Mouse (Mus musculus) monocyte, adult 2 months (primary cell): ENCODE measurements around the gene Ilf2.

Experiments used
- DNase-seq, 2 experiments: peaks; one replicate each; pipeline ENCODE4 v3.0.0; 2022; ENCODE audit warnings: low spot score in 2 of 2, low read depth in 1 of 2

Ilf2 gene

DNA sequence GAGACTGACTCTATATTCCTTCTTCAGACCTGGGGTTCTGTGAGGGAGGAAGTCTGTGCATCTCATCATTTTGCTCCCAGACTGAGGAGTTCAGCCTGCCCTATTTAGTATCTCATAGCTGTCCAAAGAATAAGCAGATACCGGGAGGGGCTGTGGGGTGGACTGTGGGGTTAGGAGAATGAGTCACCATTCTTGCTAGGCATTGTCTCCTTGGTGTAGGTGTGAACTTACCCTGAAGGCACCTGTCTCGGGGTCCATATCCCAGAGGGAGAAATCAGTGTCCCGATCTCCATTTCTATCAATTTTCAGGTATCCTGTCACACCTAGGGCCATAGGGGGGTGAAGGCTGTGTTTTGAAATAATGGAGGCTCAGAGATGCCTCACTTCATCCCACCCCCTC is 14.0 kb upstream of the Ilf2 start:
- DNase-seq = no peak

DNA sequence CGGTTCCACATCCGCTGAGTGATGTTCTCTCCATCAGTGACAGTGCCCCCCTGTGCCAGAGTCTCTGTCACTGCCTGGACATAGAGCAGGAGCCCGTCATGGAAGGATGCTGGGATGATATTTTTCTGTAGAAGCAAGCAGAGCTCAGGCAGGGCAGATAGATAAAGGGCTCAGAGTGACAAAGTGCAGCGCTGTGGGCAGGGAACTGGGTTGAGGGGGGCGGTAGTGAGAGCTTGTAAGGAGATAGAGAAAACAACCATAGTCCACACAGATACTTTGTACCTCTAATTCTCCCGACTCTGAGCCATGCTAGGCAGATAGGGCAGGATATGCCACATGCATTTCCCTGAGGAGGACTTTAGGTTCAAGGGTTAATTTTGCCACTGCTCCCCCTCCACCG is 13.3 kb upstream of the Ilf2 start:
- no peak for DNase-seq

DNA sequence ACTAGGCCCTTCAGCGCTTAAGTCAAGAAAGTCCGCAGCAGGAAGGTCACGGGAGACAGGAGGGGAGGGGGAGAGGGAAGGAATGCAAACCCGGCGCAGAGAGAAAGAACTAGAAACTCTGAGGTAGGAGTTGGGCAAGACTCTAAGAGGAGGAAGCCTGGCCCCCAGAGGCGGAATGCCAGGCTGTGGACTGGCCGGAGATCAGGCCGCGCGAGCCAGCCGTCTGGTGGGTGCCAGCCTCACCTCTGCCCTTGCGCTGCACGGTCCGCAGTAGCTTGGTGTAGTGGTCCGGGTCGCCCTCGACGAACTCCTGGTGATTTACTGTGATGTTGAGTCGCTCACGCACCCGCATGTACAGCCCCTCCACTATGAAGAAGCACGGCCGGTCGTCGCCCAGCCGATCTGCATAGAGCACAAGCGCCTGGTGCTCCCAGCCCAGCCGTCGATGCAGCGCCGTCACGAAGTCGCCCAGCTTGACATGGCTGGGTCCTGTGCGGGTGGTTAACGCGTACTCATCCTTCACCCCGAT is 11.3 kb upstream of the Ilf2 start:
- DNase-seq = no peak

DNA sequence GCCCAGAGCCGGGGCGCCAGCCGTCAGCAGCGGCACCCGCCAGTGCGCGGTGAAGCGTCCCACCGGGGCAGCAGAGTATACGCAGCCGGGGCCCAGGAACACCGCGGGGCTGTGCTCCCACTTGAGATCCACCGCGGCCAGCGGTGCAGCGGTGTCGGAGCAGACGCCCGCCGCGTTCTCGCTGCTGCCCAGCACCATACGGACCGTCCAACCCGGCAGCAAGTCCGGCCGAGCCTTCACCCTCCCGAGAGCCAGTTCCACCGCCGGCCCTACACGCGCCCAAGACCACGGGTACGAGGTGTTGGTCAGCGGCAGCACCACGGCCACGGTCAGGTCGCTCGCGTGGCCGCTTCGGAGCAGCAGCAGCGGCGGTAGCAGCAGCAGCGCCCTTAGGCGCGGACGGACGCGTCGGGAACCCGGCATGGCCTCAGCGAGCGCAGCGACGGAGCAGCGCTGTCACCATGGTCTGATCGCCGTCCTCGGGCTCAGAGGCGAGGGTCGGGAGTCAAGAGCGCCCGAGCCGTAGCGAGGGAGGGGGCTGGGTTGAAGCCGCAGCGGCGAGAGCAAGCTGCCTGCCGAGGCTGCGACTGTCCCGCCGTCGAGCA is 10.7 kb upstream of the Ilf2 start:
- DNase-seq = peak in 1 of 2 experiments; percentile 9

DNA sequence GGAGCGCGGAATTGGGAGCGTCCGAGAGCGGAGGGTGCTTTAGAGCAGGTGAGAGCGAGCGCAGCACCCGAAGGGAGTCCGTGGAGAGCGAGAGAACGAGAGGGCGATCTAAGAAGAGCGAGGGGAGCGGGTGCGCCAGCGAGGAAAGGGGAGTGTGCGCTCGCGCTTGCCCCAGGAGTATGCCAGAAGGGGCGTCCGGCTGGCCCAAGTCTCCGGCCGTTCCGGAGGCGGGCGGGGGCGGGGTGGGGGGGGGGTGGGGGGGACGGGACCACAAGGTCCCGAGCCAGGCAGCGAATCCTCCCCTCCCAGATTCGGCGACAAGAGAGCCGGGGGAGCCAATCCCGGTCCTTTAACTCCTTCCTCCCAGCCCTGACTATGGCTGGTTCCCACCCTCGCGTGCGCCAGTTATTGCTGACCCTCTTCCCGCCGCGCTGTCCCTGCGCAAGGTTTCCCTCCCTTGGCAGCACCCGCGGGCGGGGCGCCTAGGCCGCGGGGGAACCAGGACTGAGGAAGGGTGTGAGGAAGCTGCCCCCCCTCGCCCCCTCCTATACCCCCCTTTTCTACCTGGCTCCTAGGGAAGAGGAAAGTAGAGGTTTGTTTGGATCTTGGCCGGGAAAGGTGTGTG is 10.1 kb upstream of the Ilf2 start, which contains the start of gene Npr1:
Gene Npr1, minus strand, starts transcription at position 181 of the 625 bp plus-strand sequence.
- no peak for DNase-seq

DNA sequence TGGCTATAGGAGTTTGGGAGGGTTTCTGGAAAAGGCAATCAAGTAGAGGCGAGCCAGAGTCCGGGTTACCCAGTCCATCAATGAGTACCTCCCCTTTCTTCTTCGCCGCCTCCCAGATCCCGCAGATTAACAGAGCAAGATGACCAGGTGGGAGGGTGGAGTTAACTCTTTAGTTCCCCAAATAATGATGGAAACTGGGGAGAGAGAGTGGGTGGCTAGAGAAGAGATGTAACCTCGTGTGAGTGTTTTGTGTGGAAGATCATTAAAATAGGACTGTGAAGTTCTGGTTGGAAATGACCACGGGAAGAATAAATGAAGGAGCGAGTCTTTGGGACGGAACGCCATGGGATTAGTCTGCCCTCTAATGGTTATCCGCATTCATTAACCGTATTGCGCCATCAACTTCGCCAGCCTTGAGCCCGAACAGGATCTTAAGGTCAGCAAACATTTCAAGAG is 9.6 kb upstream of the Ilf2 start:
- DNase-seq = peak in 1 of 2 experiments; percentile 9

DNA sequence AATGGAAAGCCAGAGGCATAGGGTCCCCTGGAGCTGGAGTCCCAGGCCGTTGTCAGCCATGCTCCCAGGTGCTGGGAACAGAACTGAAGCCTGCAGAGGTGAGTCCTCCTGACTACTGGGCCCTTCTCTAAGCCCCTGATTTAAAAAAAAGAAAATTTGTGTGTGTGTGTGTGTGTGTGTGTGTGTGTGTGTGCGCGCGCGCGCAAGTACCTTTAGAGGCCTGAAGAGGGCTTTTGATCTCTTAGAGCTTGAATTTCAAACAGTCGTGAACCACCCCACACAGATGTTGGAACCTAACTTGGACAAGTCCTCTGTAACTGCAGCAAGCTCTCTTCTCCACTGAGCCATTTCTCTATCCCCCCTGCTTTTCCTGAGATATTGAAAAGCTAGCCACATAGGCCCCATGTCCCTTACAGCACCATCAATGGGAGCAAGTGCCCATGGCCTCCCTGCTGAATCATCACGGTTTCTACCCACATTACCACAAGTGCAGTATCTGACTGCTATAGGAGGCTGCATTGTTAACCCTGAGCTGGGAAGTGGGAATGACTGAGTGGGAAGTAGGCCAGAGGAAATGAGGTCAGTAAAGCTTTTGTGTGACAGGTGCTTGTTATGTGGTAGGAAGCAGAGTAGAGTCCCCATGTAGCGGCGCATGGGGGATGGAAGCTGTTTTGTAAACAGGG is 8.2 kb upstream of the Ilf2 start:
- no peak for DNase-seq

DNA sequence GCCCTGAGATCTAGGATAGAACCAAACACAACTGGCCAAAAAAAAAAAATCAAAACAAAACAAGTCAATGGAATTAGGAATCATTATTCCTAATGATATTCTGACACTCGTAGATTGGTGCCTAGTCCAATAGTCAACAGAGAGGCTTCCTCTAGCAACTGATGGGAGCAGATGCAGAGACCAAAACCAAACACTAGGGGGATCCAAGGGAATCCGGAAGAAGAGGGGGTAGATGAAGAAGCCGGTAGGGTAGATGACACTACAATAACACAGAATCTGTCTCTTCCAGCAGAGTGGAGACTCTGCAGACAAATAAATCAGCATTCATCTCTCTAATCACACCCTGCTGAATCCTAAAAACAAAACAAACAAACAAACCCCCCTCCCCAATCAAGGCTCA is 3.7 kb upstream of the Ilf2 start:
- peak; percentile 30 to 37 for DNase-seq

DNA sequence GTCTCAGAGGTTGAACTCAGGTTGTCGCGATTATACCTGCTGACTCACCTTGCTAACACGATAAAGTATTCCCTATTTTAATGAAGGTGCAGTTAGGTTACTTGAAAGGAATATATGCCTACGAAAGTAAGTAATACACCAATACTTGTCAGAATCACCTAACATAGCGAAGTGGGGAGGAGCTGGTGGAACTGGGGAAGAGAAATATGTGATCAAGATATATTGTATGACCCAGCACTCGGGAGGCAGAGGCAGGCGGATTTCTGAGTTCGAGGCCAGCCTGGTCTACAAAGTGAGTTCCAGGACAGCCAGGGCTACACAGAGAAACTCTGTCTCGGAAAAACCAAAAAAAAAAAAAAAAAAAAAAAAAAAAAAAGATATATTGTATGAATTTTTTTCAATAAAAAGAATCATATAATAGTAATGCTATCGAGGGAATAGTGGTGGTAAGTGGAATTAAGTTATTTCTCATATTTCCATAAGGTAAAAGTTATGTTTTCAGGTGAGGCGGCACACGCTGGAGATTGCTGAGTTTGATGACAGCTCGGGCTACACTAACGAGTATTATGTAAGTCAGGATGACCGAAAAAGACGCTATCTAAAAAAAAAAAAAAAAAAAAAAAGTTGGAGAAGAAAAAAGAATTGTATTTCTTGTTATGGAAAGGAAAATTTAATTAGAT is 635 bp upstream of the Ilf2 start:
- DNase-seq = no peak

DNA sequence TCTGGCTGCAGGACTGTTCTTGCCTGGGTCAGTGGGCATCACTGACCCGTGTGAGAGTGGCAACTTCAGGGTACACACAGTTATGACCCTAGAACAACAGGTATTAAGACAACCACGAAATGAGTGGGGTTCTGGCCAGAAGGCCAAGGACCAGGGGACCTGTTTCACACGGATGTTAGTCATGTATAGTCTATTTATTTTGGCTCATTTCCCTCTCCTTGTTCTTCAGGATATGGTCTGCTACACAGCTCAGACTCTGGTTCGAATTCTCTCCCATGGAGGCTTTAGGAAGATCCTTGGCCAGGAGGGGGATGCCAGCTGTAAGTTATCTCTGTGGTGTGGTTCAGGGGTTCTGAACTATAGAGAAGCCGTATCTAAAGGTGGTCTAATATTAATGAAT is 11.1 kb downstream of the Ilf2 start:
- DNase-seq = no peak

DNA sequence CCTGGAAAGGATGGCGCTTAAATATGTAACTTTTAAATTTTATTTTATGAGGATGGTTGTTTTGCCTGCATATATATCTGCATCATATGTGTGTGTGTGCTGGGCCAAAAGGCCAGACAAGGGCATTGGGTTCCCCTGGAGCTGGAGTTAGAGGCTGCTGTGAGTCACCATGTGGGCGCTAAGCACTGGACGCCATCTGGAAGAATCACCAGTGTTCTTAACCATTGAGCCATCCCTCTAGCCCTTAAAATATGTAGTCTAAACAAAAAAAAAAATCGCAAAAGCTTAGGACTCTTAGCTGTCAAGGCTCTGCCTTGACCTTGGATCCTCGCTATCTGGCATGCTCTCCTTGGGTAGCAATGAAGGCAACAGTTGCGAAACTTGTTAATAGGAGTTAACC is 12.7 kb downstream of the Ilf2 start:
- DNase-seq = no peak

DNA sequence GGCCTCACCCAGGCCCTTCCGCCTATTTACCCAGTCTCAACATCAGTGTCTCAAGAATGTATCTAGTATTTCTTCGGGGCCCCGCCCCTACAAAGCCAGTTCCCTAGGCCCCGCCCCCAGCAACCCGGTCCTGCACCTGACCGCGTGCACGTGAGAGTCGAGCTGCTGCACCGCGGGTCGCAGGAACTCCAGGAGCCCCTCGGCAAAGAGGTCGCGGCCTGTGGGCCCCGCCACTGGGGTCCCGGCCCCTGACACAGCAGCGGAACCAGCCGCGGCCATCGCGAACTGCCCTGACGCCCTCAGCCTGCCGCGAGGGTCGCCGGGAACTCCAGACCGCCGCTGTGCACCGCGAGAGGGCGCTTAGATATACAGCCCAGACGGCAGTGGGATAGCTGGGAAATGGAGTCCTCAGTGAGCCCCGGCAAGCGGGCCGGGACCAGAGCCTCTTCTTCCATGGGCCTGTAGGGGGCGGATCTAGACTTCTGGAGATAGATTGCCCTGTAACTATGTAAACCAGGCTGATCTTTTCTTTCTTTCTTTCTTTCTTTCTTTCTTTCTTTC is 14.8 kb downstream of the Ilf2 start, which contains the start of gene Snapin:
Gene Snapin, minus strand, starts transcription at position 338 of the 561 bp plus-strand sequence.
- peak; percentile 91 to 95 for DNase-seq

DNA sequence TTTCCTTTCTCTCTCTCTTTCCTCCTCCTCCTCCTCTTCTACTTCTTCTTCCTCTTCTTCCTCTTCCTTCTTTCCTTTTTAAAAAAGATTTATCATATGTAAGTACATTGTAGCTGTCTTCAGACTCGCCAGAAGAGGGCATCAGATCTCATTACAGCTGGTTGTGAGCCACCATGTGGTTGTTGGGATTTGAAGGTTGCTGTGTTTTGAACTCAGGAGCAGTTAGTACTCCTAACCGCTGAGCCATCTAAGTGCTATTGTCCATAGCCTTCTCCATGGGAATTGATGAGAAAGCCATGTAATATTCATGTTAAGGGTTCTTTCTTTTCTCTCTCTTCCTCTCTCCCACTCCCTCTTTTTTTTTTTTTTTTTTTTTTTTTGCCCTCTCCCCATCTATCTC is 15.4 kb downstream of the Ilf2 start:
- DNase-seq = peak in 1 of 2 experiments; percentile 24

DNA sequence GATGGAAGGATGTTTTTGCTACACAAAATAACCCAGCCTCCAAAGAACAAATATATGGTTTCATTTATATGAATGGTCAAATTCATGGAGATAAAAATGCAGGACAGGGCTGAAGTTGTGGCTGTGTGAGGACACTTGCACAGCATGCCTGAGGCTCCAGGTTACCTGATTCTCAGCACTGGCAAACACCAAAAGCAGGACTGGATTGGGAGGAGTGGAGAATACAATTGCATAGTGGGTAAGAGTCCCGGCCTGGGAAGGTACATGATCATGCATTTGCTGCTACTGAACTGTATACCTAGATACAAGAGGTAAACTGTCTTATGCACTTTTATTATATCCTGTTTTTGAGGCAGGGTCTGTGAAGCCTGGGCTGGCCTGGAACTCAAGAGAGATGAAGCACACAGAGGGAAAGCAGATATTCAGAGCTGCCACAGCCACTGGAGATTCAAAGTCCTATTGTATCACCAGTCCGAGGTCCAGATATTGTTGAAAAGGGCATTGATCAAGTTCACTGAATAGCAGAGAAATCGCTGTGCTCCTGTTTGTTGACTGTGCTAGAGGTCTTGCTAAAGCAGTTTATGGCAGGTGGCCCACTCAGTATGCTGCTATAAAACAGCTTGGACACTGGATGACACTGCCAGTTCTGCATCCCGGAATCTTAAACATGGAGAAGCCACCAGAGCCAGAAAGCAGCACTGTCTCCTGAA is 18.1 kb downstream of the Ilf2 start:
- no peak for DNase-seq

DNA sequence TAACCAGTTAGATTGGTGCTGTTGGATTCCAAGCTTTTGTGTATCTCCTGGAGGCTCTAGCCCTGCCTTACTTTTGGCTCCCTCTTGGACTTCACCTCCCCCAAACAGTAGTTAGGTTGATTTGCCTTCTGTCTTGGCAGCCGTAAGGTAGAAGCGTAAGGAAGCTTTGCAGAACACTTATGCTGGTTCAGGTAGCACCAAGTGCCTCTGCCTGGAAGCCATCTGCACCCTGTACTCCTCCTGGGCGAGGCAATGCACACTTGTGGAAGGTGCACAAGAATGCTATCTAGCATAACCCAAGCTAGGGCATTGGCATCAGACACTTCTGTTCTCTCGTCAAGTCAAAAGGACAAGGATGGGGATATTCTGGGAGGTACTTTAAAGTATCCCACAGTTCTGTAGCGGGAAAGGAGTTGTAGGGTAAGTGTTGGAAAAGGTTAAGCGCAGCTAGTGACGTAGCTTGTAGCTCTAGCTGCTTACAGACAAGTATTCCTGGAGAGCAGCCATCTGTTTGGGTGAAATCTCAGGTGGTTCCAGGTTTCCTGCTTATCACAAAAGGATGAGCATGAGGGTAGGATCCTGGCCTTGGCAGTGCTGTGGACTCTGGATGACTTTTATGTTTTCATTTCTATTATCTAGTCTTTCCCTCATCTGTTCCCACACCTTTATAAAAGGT is 20.1 kb downstream of the Ilf2 start:
- no peak for DNase-seq

DNA sequence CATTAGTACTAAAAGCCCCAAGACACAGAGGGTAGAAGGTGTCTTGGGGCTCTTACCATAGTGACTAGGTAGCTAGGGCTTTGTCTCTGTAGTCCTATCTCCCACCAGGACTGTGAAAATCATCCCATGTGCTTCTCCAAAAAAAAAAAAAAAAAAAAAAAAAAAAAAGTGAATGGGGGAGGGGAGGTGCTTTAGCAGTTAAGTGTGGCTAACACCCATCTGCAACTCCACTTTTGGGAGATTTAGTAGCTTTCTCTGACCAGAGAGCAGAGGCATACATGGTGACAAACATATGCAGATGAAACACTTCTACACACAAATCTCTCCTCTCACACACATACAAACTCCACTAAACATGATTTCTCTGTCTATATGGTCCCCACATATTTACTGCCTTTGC is 21.7 kb downstream of the Ilf2 start:
- no peak for DNase-seq

DNA sequence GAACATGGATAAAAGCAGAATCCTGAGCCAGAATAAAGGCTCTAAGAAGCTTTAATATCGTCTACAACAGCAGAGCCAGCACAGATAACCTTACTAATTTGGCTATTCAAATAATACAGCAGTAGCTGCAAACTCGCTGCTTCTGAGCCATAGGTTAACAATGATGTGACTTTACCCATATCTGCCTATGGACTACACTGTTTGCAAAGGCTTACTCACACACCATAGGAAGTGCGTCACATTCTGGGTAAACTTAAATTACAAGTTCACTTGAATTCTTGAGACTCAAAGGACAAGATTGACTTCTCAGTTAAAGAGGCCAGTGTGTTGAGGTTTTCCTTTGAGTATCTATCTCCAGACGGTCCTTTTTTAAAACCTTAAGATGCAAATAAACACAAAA is 27.5 kb downstream of the Ilf2 start:
- DNase-seq = no peak

DNA sequence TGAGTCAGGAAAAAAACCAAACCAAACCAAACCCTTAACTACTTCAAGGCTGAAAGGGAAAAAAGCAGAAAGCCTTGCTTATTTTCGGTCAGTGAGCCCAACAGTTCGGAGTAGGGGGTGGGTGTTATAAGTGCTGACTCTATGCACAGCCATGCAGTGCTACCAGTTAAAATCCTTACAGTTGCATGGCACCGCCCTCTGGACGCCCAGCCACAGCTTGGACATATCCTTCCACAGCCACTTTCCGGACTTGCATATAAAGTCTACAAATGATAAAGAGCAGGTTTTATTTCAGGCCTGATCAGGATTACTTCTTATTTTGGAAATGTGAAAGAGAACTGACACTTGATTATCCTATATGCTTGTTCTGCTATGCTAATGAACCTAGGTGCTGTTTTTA is 29.3 kb downstream of the Ilf2 start:
- no peak for DNase-seq

DNA sequence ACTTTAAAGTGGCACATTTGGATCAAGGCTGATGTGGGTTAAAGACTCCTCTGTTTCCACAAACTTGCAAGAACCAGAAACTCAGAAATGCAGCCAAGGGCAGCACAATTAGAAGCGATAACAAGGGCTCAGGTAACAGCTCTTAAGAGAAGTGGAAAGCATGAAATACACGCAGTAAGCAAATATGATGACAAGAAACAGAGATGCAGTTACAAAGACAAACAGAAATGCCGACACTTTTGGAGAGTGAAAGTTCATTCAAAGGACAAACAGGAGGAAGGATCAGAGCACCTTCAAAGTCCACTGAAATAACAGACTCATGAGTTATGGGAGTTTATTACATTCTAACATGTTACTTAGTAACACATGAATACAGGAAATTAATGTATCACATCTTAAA is 30.4 kb downstream of the Ilf2 start:
- DNase-seq = no peak

DNA sequence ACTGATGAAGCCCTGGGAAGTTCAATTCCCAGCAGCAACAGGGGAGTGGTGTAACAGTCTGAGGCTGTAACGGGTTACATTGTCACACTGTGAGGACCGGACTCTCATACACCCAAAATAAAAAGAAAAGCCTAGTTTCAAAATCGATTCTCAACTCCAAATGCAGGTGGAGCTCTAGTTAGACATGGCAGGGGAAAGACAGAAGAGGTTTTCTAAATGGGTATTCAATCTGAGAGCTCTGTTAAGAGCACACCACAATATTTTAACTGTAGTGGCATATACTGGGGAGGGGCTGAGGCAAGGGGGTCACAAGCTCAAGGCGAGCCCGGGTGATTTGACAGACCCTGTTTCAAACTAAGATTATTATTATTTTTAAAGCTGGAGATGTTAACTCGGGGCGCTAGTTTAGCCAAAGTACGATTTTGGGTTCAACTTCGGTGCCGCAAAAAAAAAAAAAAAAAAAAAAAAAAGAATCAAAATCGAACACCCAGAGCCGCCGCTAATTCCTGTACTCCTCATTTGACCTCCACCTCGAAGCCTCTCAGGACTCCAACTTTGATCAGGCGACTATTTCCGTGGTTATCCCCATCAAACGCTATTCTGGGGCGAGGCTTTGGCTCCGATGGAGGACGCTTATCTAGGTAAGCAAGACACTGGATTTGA is 32.5 kb downstream of the Ilf2 start:
- DNase-seq = no peak
